Mouse (Mus musculus): ENCODE results near the gene Nop58. TPM values are rescaled to one million over a fixed set of nuclear protein-coding genes. Genes with fewer than 3 reads are reported as not detected.

Nop58 gene
- polyA plus RNA-seq, 1 experiment from 2014 or later = 237 TPM

- no peaks in the 10 kb centered on the region for H3K9me3 ChIP-seq (ENCODE audit: control insufficient read depth, low read length)
- peaks cover 6% of the 10 kb centered on the region for H3K4me1 ChIP-seq (ENCODE audit: control insufficient read depth, insufficient read depth, low read length)
- peak overlapping the region; percentile 99 for H3K27ac ChIP-seq (ENCODE audit: low read depth, low read length)
- DNase-seq (ENCODE audit: low spot score) = peak; percentile 75
- ATAC-seq (ENCODE audit: insufficient read depth, low FRiP score, low TSS enrichment) = peak; percentile 56
- H3K4me3 ChIP-seq (ENCODE audit: low read depth, low read length) = peak overlapping the region; percentile 58
- peak overlapping the region; percentile 77 for H3K4me2 ChIP-seq (ENCODE audit: low read depth)
- no peaks in the 10 kb centered on the region for H3K36me3 ChIP-seq (ENCODE audit: control insufficient read depth, insufficient read depth, low read length)
- no peaks in the 10 kb centered on the region for H3K27me3 ChIP-seq (ENCODE audit: control insufficient read depth, insufficient read depth, low read length)
- peak overlapping the region; percentile 97 for H3K9ac ChIP-seq (ENCODE audit: low read length)
- WGBS = under 1% methylated on average over 45 of the region's 55 CpGs
Observed at GRCm38 (mm10) chr1:59763781-59764251, 79.0 kb downstream of the Nop58 start.

GRCm38 (mm10) chr1:59764407-59764971 is 79.7 kb downstream of the Nop58 start:
- peak overlapping the region; percentile 97 for H3K9ac ChIP-seq (ENCODE audit: low read length)
- H3K4me2 ChIP-seq (ENCODE audit: low read depth) = peak overlapping the region; percentile 77
- peak overlapping the region; percentile 99 for H3K27ac ChIP-seq (ENCODE audit: low read depth, low read length)
- no peaks in the 10 kb centered on the region for H3K9me3 ChIP-seq (ENCODE audit: control insufficient read depth, low read length)
- DNase-seq (ENCODE audit: low spot score) (peak; percentile 66), ATAC-seq (ENCODE audit: insufficient read depth, low FRiP score, low TSS enrichment) (no peak)
- H3K4me1 ChIP-seq (ENCODE audit: control insufficient read depth, insufficient read depth, low read length) = peaks cover 6% of the 10 kb centered on the region
- no peaks in the 10 kb centered on the region for H3K36me3 ChIP-seq (ENCODE audit: control insufficient read depth, insufficient read depth, low read length)
- WGBS = under 1% methylated on average over 27 of the region's 27 CpGs
- peak overlapping the region; percentile 58 for H3K4me3 ChIP-seq (ENCODE audit: low read depth, low read length)
- no peaks in the 10 kb centered on the region for H3K27me3 ChIP-seq (ENCODE audit: control insufficient read depth, insufficient read depth, low read length)

GRCm38 (mm10) chr1:59765279-59765678 is 80.5 kb downstream of the Nop58 start:
- WGBS = 9% methylated on average over 4 of the region's 4 CpGs
- no peaks in the 10 kb centered on the region for H3K9me3 ChIP-seq (ENCODE audit: control insufficient read depth, low read length)
- no peak overlapping the region for H3K27ac ChIP-seq (ENCODE audit: low read depth, low read length)
- peak overlapping the region; percentile 77 for H3K4me2 ChIP-seq (ENCODE audit: low read depth)
- H3K27me3 ChIP-seq (ENCODE audit: control insufficient read depth, insufficient read depth, low read length) = no peaks in the 10 kb centered on the region
- ATAC-seq (ENCODE audit: insufficient read depth, low FRiP score, low TSS enrichment) (no peak), DNase-seq (ENCODE audit: low spot score) (no peak)
- no peaks in the 10 kb centered on the region for H3K36me3 ChIP-seq (ENCODE audit: control insufficient read depth, insufficient read depth, low read length)
- H3K4me1 ChIP-seq (ENCODE audit: control insufficient read depth, insufficient read depth, low read length) = peaks cover 6% of the 10 kb centered on the region
- peak overlapping the region; percentile 58 for H3K4me3 ChIP-seq (ENCODE audit: low read depth, low read length)
- no peak overlapping the region for H3K9ac ChIP-seq (ENCODE audit: low read length)

- DNase-seq (ENCODE audit: low spot score) (no peak), ATAC-seq (ENCODE audit: insufficient read depth, low FRiP score, low TSS enrichment) (no peak)
- Histone ChIP-seq H3K36me3 (ENCODE audit: control insufficient read depth, insufficient read depth, low read length) (no peaks in the 10 kb centered on the region), H3K9me3 (ENCODE audit: control insufficient read depth, low read length) (no peaks in the 10 kb centered on the region), H3K4me2 (ENCODE audit: low read depth) (peak overlapping the region; percentile 59), H3K4me1 (ENCODE audit: control insufficient read depth, insufficient read depth, low read length) (peaks cover 6% of the 10 kb centered on the region), H3K27me3 (ENCODE audit: control insufficient read depth, insufficient read depth, low read length) (no peaks in the 10 kb centered on the region), H3K9ac (ENCODE audit: low read length) (no peak overlapping the region), H3K27ac (ENCODE audit: low read depth, low read length) (no peak overlapping the region), H3K4me3 (ENCODE audit: low read depth, low read length) (peak overlapping the region; percentile 31)
Observed at GRCm38 (mm10) chr1:59766626-59767025, 81.9 kb downstream of the Nop58 start.

Other genes starting within 250 kb of the Nop58 start
- 16.9 and 17.6 TPM in 2 replicates for gene Fzd7, start 202.5 kb upstream of the Nop58 start, polyA plus RNA-seq (2014; fragmentation: Nextera tagmentation; extraction: Ambion mirVana)
- 4.0 and 4.4 TPM in 2 replicates for gene Gm973, start 168.7 kb upstream of the Nop58 start, polyA plus RNA-seq (2014; fragmentation: Nextera tagmentation; extraction: Ambion mirVana)
- 503 and 520 TPM in 2 replicates for gene Sumo1, start 14.1 kb upstream of the Nop58 start, polyA plus RNA-seq (2014; fragmentation: Nextera tagmentation; extraction: Ambion mirVana)
- gene Bmpr2, start 78.4 kb downstream of the Nop58 start, polyA plus RNA-seq (2014; fragmentation: Nextera tagmentation; extraction: Ambion mirVana) = 12.7 and 14.3 TPM in 2 replicates
- 18.5 and 18.9 TPM in 2 replicates for gene Fam117b, start 228.0 kb downstream of the Nop58 start, polyA plus RNA-seq (2014; fragmentation: Nextera tagmentation; extraction: Ambion mirVana)

All from neural tube, embryonic 11.5 days (tissue).